Mouse (Mus musculus) v-Abl transformed pro-B cells (cell line): Measurements from ENCODE around the gene Gtpbp2.

ENCODE experiments used
- in situ Hi-C, 2 experiments: fragments of 400-800 bp; cut with MboI; formaldehyde crosslinking; loops; one replicate each; pipeline ENCODE4 v1.15.1; 2025; ENCODE audit not compliant: unreplicated experiment in 2 of 2

Gene Gtpbp2

GRCm38 (mm10) chr17:46188829-46189228 is 28.0 kb downstream of the Gtpbp2 start:
- in situ Hi-C loops: no loop called here

- in situ Hi-C loops: loop anchor here in 1 of 2 experiments (25.0 kb wide), 1 partner anchor 736 kb away; no protein-coding TSS in a partner anchor
These were observed 40.3 kb downstream of the Gtpbp2 start for GRCm38 (mm10) chr17:46201151-46201550.

GRCm38 (mm10) chr17:46202421-46203071 is 41.7 kb downstream of the Gtpbp2 start, which contains the start of the genes Polh and Xpo5:
Gene Polh (minus strand): TSS chr17:46202645.
Gene Xpo5 (plus strand): TSS chr17:46202782.
- in situ Hi-C loops: loop anchor here in 1 of 2 experiments (25.0 kb wide), 1 partner anchor 735 kb away; no protein-coding TSS in a partner anchor

GRCm38 (mm10) chr17:46203078-46203477 is 42.2 kb downstream of the Gtpbp2 start:
- in situ Hi-C loops: loop anchor here in 1 of 2 experiments (25.0 kb wide), 1 partner anchor 734 kb away; no protein-coding TSS in a partner anchor

- in situ Hi-C loops: loop anchor here in 1 of 2 experiments (25.0 kb wide), 1 partner anchor 731 kb away; no protein-coding TSS in a partner anchor
These were observed 45.8 kb downstream of the Gtpbp2 start for GRCm38 (mm10) chr17:46206676-46207075.

GRCm38 (mm10) chr17:46210550-46210949 is 49.7 kb downstream of the Gtpbp2 start:
- in situ Hi-C loops: loop anchor here in 1 of 2 experiments (25.0 kb wide), 1 partner anchor 727 kb away; no protein-coding TSS in a partner anchor
